Mouse (Mus musculus) heart, adult 2 months (tissue): ENCODE data around the gene Ptpru. TPM values are rescaled to one million over a fixed set of nuclear protein-coding genes. Genes with fewer than 3 reads are reported as not detected.
"Not testable (repeated sequence)": the region's sequence is repeated elsewhere in the genome, so short reads cannot be mapped to it uniquely, and the experiment has no call there.

Source experiments
- DNase-seq, 2 experiments: peaks; one replicate each; pipeline ENCODE4 v3.0.0; 2021
- H3K27ac ChIP-seq: fragments of 200-600 bp; 2 replicates; pipeline ENCODE4 v1.8.1; 2022
- H3K27me3 ChIP-seq: fragments of 200-500 bp; 2 replicates; pipeline ENCODE4 v1.6.1; 2012; ENCODE audit warnings: mild to moderate bottlenecking, low read length, inconsistent platforms, mixed read lengths; ENCODE audit not compliant: control insufficient read depth, insufficient read depth
- H3K36me3 ChIP-seq: fragments of 200-500 bp; 2 replicates; pipeline ENCODE4 v1.6.1; 2012; ENCODE audit warnings: low read length, inconsistent platforms; ENCODE audit not compliant: control insufficient read depth, insufficient read depth
- H3K4me1 ChIP-seq: fragments of 200-500 bp; 2 replicates; pipeline ENCODE4 v1.6.1; 2011; ENCODE audit warnings: low read length; ENCODE audit not compliant: control insufficient read depth, insufficient read depth
- H3K4me3 ChIP-seq: fragments of 200-600 bp; 2 replicates; pipeline ENCODE4 v1.8.1; 2022
- H3K79me2 ChIP-seq: fragments of 200-500 bp; replicated peaks from 2 replicates; pipeline ENCODE4 v1.6.1; 2012; ENCODE audit warnings: mild to moderate bottlenecking, inconsistent platforms, low read length, moderate library complexity, mixed read lengths; ENCODE audit not compliant: control insufficient read depth, insufficient read depth
- H3K9ac ChIP-seq: fragments of 200-500 bp; 2 replicates; pipeline ENCODE4 v1.6.1; 2012; ENCODE audit warnings: low read depth, mild to moderate bottlenecking, control low read depth, inconsistent platforms, low read length, mixed read lengths
- CTCF ChIP-seq: fragments of 200-600 bp; IDR thresholded peaks from 2 replicates; pipeline ENCODE4 v1.8.1; 2022; ENCODE audit warnings: antibody characterized with exemption, mild to moderate bottlenecking, moderate library complexity
- EP300 ChIP-seq: fragments of 200-500 bp; IDR thresholded peaks from 2 replicates; pipeline ENCODE4 v1.6.1; 2011; ENCODE audit warnings: low read depth, low read length, control low read depth; ENCODE audit not compliant: insufficient read depth
- POLR2A ChIP-seq: fragments of 200-500 bp; IDR thresholded peaks from 2 replicates; pipeline ENCODE4 v1.6.1; 2011; ENCODE audit warnings: mild to moderate bottlenecking, low read depth, low read length, control low read depth; ENCODE audit not compliant: insufficient read depth
- WGBS: fragments of 180-500 bp; shearing (Covaris S2); methylation state at CpG from one replicate; pipeline ENCODE4 v1.1.7; 2018; 5-methylcytosine and 5-hydroxymethylcytosine counted together
- intact Hi-C: fragments of 180-260 bp; cut with DNase I; formaldehyde crosslinking; loops from one replicate; pipeline ENCODE4 v1.15.1; 2025
- polyA plus RNA-seq: library from polyadenylated mRNA; depleted of rRNA; stranded (reverse); fragments of >200 nt; gene quantifications from 2 replicates; pipeline ENCODE4 v1.2.3, GENCODE M21; 2012
- total RNA-seq, 2 experiments: library from RNA; stranded (reverse); gene quantifications; 2 replicates each; pipeline ENCODE4 v1.2.3; 2021

The Ptpru gene
- total and polyA plus RNA-seq, 3 experiments, result 4.2 to 5.7 (median 4.3) TPM

GRCm38 (mm10) chr4:131812458-131812857, 25.6 kb downstream of the Ptpru start:
- H3K27ac ChIP-seq, result no peak overlapping the region
- intact Hi-C loops, result no loop called here
- no peaks in the 10 kb centered on the region for H3K27me3 ChIP-seq
- no peak for TF ChIP-seq CTCF
- no peak for TF ChIP-seq POLR2A
- no peak for TF ChIP-seq EP300
- no peaks in the 10 kb centered on the region for H3K4me1 ChIP-seq
- WGBS, result 81% methylated on average over 11 of the region's 11 CpGs
- no peak overlapping the region for H3K4me3 ChIP-seq
- no peak for DNase-seq
- no peaks in the 10 kb centered on the region for H3K36me3 ChIP-seq
- no peaks in the 10 kb centered on the region for H3K79me2 ChIP-seq
- no peak overlapping the region for H3K9ac ChIP-seq

GRCm38 (mm10) chr4:131805255-131805654, 32.8 kb downstream of the Ptpru start:
- WGBS, result 58% methylated on average over 3 of the region's 3 CpGs
- TF ChIP-seq EP300, result no peak
- no peak for TF ChIP-seq CTCF
- no peak for TF ChIP-seq POLR2A

GRCm38 (mm10) chr4:131804732-131805131, 33.4 kb downstream of the Ptpru start:
- H3K27ac ChIP-seq, H3K27me3 ChIP-seq, H3K4me1 ChIP-seq, H3K4me3 ChIP-seq, DNase-seq, H3K79me2 ChIP-seq, H3K36me3 ChIP-seq, intact Hi-C loops, H3K9ac ChIP-seq: not testable (repeated sequence)
- 89% methylated on average over 5 of the region's 6 CpGs for WGBS

More at GRCm38 (mm10) chr4:131805255-131805654, 32.8 kb downstream of the Ptpru start:
- Histone ChIP-seq H3K4me1 (no peaks in the 10 kb centered on the region), H3K9ac (no peak overlapping the region), H3K79me2 (no peaks in the 10 kb centered on the region), H3K27me3 (no peaks in the 10 kb centered on the region), H3K4me3 (no peak overlapping the region), H3K36me3 (no peaks in the 10 kb centered on the region), H3K27ac (no peak overlapping the region)
- DNase-seq, result no peak
- intact Hi-C loops, result no loop called here

- H3K79me2 ChIP-seq, result no peaks in the 10 kb centered on the region
- H3K4me1 ChIP-seq, result no peaks in the 10 kb centered on the region
- intact Hi-C loops, result no loop called here
- no peak overlapping the region for H3K9ac ChIP-seq
- no peak overlapping the region for H3K4me3 ChIP-seq
- H3K27me3 ChIP-seq, result no peaks in the 10 kb centered on the region
- WGBS, result 62% methylated on average over 9 of the region's 9 CpGs
- no peaks in the 10 kb centered on the region for H3K36me3 ChIP-seq
- TF ChIP-seq POLR2A (no peak), CTCF (no peak), EP300 (no peak)
- H3K27ac ChIP-seq, result no peak overlapping the region
- DNase-seq, result no peak
Measured at GRCm38 (mm10) chr4:131803846-131804245, 34.2 kb downstream of the Ptpru start.

GRCm38 (mm10) chr4:131798968-131799367, 39.1 kb downstream of the Ptpru start:
- no peak overlapping the region for H3K9ac ChIP-seq

GRCm38 (mm10) chr4:131797920-131798319, 40.2 kb downstream of the Ptpru start:
- no peaks in the 10 kb centered on the region for H3K79me2 ChIP-seq
- intact Hi-C loops, result loop anchor here (5.0 kb wide), 1 partner anchor 826 kb away; no protein-coding TSS in a partner anchor

More at GRCm38 (mm10) chr4:131798968-131799367, 39.1 kb downstream of the Ptpru start:
- Histone ChIP-seq H3K27me3 (no peaks in the 10 kb centered on the region), H3K27ac (no peak overlapping the region), H3K79me2 (no peaks in the 10 kb centered on the region), H3K4me3 (no peak overlapping the region), H3K36me3 (no peaks in the 10 kb centered on the region), H3K4me1 (no peaks in the 10 kb centered on the region)
- DNase-seq, result no peak
- intact Hi-C loops, result loop anchor here (5.0 kb wide), 1 partner anchor 827 kb away; no protein-coding TSS in a partner anchor
- 86% methylated on average over 3 of the region's 4 CpGs for WGBS
- TF ChIP-seq POLR2A (no peak), EP300 (no peak), CTCF (no peak)

More at GRCm38 (mm10) chr4:131797920-131798319, 40.2 kb downstream of the Ptpru start:
- Histone ChIP-seq H3K4me3 (no peak overlapping the region), H3K27ac (no peak overlapping the region), H3K36me3 (no peaks in the 10 kb centered on the region), H3K9ac (no peak overlapping the region), H3K4me1 (no peaks in the 10 kb centered on the region), H3K27me3 (no peaks in the 10 kb centered on the region)
- no peak for DNase-seq
- TF ChIP-seq EP300 (no peak), CTCF (no peak), POLR2A (no peak)
- 73% methylated on average over 12 of the region's 12 CpGs for WGBS
